Mouse (Mus musculus) right cerebral cortex, adult 18-20 months (tissue): ENCODE results near the gene Hnrnpm.

Experiments
- DNase-seq: peaks from one replicate; pipeline ENCODE4 v3.0.0; 2022; ENCODE audit warnings: mixed read lengths

Hnrnpm gene

GRCm38 (mm10) chr17:33597271-33597670 lies 89.4 kb downstream of the Hnrnpm start:
- no peak for DNase-seq
